In genomic region chr7:5052438-5052837, GRCm38 (mm10) we compare ENCODE assay signal across 8 mouse cellular contexts. TPM values are rescaled to one million over a fixed set of nuclear protein-coding genes. Genes with fewer than 3 reads are reported as not detected.
DNase-seq lines count a peak whose midpoint lies in the region; ATAC-seq lines count a peak whose summit lies in the region.

No protein-coding gene starts in this region.

- peaks cover 46% of the 10 kb centered on the region for H3K27me3 ChIP-seq in forebrain, embryonic 14.5 days (replicated peaks; ENCODE audit: control insufficient read depth, insufficient read depth, low read length)
- peaks cover 93% of the 10 kb centered on the region for H3K27me3 ChIP-seq in liver, embryonic 15.5 days

- peak overlapping the region; percentile 90 for H3K4me2 ChIP-seq in forebrain, embryonic 14.5 days (ENCODE audit: low read length)
- H3K4me2 ChIP-seq in liver, embryonic 15.5 days = 0 out of 2 replicates have a peak overlapping the region, but pooled peaks have one; percentile 36

- H3K9me3 ChIP-seq in forebrain, embryonic 14.5 days (replicated peaks; ENCODE audit: control insufficient read depth, low read length) = no peaks in the 10 kb centered on the region
- H3K9me3 ChIP-seq in liver, embryonic 15.5 days (replicated peaks) = no peaks in the 10 kb centered on the region

- no peak overlapping the region for H3K27ac ChIP-seq in forebrain, embryonic 14.5 days (ENCODE audit: low read depth, low read length)
- H3K27ac ChIP-seq in liver, embryonic 15.5 days (replicated peaks) = no peak overlapping the region

- H3K4me3 ChIP-seq in forebrain, embryonic 14.5 days (ENCODE audit: low read depth, low read length) = peak overlapping the region; percentile 78
- H3K4me3 ChIP-seq in liver, embryonic 15.5 days (replicated peaks) = peak overlapping the region; percentile 61; the same call in 1 of the 2 replicates

- H3K4me1 ChIP-seq in forebrain, embryonic 14.5 days (ENCODE audit: control insufficient read depth, insufficient read depth, low read length) = peaks cover 26% of the 10 kb centered on the region
- H3K4me1 ChIP-seq in liver, embryonic 15.5 days (replicated peaks) = peaks cover 27% of the 10 kb centered on the region

- no peaks in the 10 kb centered on the region for H3K36me3 ChIP-seq in forebrain, embryonic 14.5 days (ENCODE audit: control insufficient read depth, insufficient read depth, low read length)
- no peaks in the 10 kb centered on the region for H3K36me3 ChIP-seq in liver, embryonic 15.5 days (replicated peaks)

- DNase-seq in embryo, embryonic 10.5 days (ENCODE audit: low spot score) = peak; percentile 52
- no peak for DNase-seq in embryo, embryonic 11 days
- DNase-seq in CD4-positive helper T cell, adult 2 months (ENCODE audit: low read depth, low spot score) = peak; percentile 30
- DNase-seq in forebrain, embryonic 14.5 days (ENCODE audit: low spot score) = no peak
- no peak for DNase-seq in frontal cortex, postnatal 36 days (ENCODE audit: low spot score in 2 of 2)
- no peak for DNase-seq in natural killer cell, adult 2 months (ENCODE audit: low spot score in 2 of 2)

- H3K9ac ChIP-seq in forebrain, embryonic 14.5 days (ENCODE audit: low read length) = peak overlapping the region; percentile 91
- H3K9ac ChIP-seq in liver, embryonic 15.5 days = no peak overlapping the region

- no peak for ATAC-seq in forebrain, embryonic 14.5 days
- no peak for ATAC-seq in liver, embryonic 15.5 days (ENCODE audit: insufficient read depth)
- no peak for ATAC-seq in frontal cortex, adult (ENCODE audit: low TSS enrichment)

- WGBS in forebrain, embryonic 14.5 days = 9% methylated on average over 11 of the region's 12 CpGs
- 4% methylated on average over 12 of the region's 12 CpGs for WGBS in liver, embryonic 15.5 days (ENCODE audit: insufficient replicate concordance)

RNA-seq across cellular contexts. Expression of gene Zfp580, which starts 1.1 kb away (rescaled TPM):
- 54.5 and 64.9 TPM in 2 replicates for polyA plus RNA-seq in forebrain, embryonic 14.5 days (2014; fragmentation: Nextera tagmentation; extraction: Ambion mirVana)
- polyA plus RNA-seq in liver, embryonic 15.5 days (2015; fragmentation: Nextera tagmentation; extraction: Ambion mirVana) = 1.7 and 2.0 TPM in 2 replicates

RNA-seq across cellular contexts. Expression of gene U2af2, which starts 9.5 kb away (rescaled TPM):
- 124 and 133 TPM in 2 replicates for polyA plus RNA-seq in forebrain, embryonic 14.5 days (2014; fragmentation: Nextera tagmentation; extraction: Ambion mirVana)
- polyA plus RNA-seq in liver, embryonic 15.5 days (2015; fragmentation: Nextera tagmentation; extraction: Ambion mirVana) = 59.4 and 60.8 TPM in 2 replicates

RNA-seq across cellular contexts. Expression of gene Zfp784, which starts 14.2 kb away (rescaled TPM):
- polyA plus RNA-seq in forebrain, embryonic 14.5 days (2014; fragmentation: Nextera tagmentation; extraction: Ambion mirVana) = 6.2 and 6.3 TPM in 2 replicates
- polyA plus RNA-seq in liver, embryonic 15.5 days (2015; fragmentation: Nextera tagmentation; extraction: Ambion mirVana) = 1.2 and 1.4 TPM in 2 replicates

RNA-seq across cellular contexts. Expression of gene 4632433K11Rik, which starts 18.5 kb away (rescaled TPM):
- polyA plus RNA-seq in forebrain, embryonic 14.5 days (2014; fragmentation: Nextera tagmentation; extraction: Ambion mirVana) = not detected in 2 replicates
- polyA plus RNA-seq in liver, embryonic 15.5 days (2015; fragmentation: Nextera tagmentation; extraction: Ambion mirVana) = not detected in 2 replicates

RNA-seq across cellular contexts. Expression of gene Epn1, which starts 27.6 kb away (rescaled TPM):
- polyA plus RNA-seq in forebrain, embryonic 14.5 days (2014; fragmentation: Nextera tagmentation; extraction: Ambion mirVana) = 71.3 and 89.0 TPM in 2 replicates
- polyA plus RNA-seq in liver, embryonic 15.5 days (2015; fragmentation: Nextera tagmentation; extraction: Ambion mirVana) = 49.2 and 54.5 TPM in 2 replicates

Comparison
In these comparisons a context has a peak if more than half of its experiments do, and no peak if none do; other contexts are left out.
1. DNase-seq: peak in embryo, embryonic 10.5 days (single experiment) and CD4-positive helper T cell, adult 2 months (single experiment); none in embryo, embryonic 11 days (single experiment), forebrain, embryonic 14.5 days (single experiment), frontal cortex, postnatal 36 days (0 of 2) and natural killer cell, adult 2 months (0 of 2).
2. RNA of gene Zfp580, which starts 1.1 kb away (polyA plus RNA-seq): 54.5 to 64.9 TPM in forebrain, embryonic 14.5 days; 1.7 to 2.0 TPM in liver, embryonic 15.5 days; every median in the first group is over 10 times any median in the second.